Mouse (Mus musculus): ENCODE data around the gene Mgrn1. TPM values are rescaled to one million over a fixed set of nuclear protein-coding genes. Genes with fewer than 3 reads are reported as not detected.

Gene Mgrn1
- polyA plus RNA-seq, 1 experiment = 50.6 TPM

GRCm38 (mm10) chr16:4871926-4872325, 14.1 kb upstream of the Mgrn1 start:
- H3K4me1 ChIP-seq (ENCODE audit: control insufficient read depth, insufficient read depth, insufficient read length, low read length) = peaks cover 10% of the 10 kb centered on the region; the same call in 1 of the 2 replicates
- no peak overlapping the region for H3K4me3 ChIP-seq (ENCODE audit: insufficient read depth, low read depth, low read length)
- peak overlapping the region; percentile 52 for H3K27ac ChIP-seq (replicated peaks; ENCODE audit: low read depth, low read length)

GRCm38 (mm10) chr16:4875198-4876032, 10.6 kb upstream of the Mgrn1 start:
- Histone ChIP-seq H3K27ac (replicated peaks; ENCODE audit: low read depth, low read length) (no peak overlapping the region), H3K4me1 (ENCODE audit: control insufficient read depth, insufficient read depth, insufficient read length, low read length) (peaks cover 19% of the 10 kb centered on the region), H3K4me3 (ENCODE audit: insufficient read depth, low read depth, low read length) (no peak overlapping the region)

- H3K27ac ChIP-seq (replicated peaks; ENCODE audit: low read depth, low read length) = no peak overlapping the region
These were observed 9.9 kb upstream of the Mgrn1 start for GRCm38 (mm10) chr16:4876033-4876680.

GRCm38 (mm10) chr16:4877195-4877594, 8.9 kb upstream of the Mgrn1 start:
- Histone ChIP-seq H3K4me3 (ENCODE audit: insufficient read depth, low read depth, low read length) (0 out of 2 replicates have a peak overlapping the region, but pooled peaks have one; percentile 88), H3K27ac (replicated peaks; ENCODE audit: low read depth, low read length) (peak overlapping the region; percentile 31), H3K4me1 (ENCODE audit: control insufficient read depth, insufficient read depth, insufficient read length, low read length) (peaks cover 18% of the 10 kb centered on the region)

More at GRCm38 (mm10) chr16:4876033-4876680, 9.9 kb upstream of the Mgrn1 start:
- H3K4me3 ChIP-seq (ENCODE audit: insufficient read depth, low read depth, low read length) = no peak overlapping the region
- H3K4me1 ChIP-seq (ENCODE audit: control insufficient read depth, insufficient read depth, insufficient read length, low read length) = peaks cover 19% of the 10 kb centered on the region

GRCm38 (mm10) chr16:4877701-4878100, 8.3 kb upstream of the Mgrn1 start:
- Histone ChIP-seq H3K4me1 (ENCODE audit: control insufficient read depth, insufficient read depth, insufficient read length, low read length) (peaks cover 18% of the 10 kb centered on the region), H3K4me3 (ENCODE audit: insufficient read depth, low read depth, low read length) (peak overlapping the region; percentile 88), H3K27ac (replicated peaks; ENCODE audit: low read depth, low read length) (peak overlapping the region; percentile 83; the same call in 1 of the 2 replicates)

- peaks cover 18% of the 10 kb centered on the region for H3K4me1 ChIP-seq (ENCODE audit: control insufficient read depth, insufficient read depth, insufficient read length, low read length)
- peak overlapping the region; percentile 88 for H3K4me3 ChIP-seq (ENCODE audit: insufficient read depth, low read depth, low read length)
- H3K27ac ChIP-seq (replicated peaks; ENCODE audit: low read depth, low read length) = peak overlapping the region; percentile 83
These were observed 7.7 kb upstream of the Mgrn1 start for GRCm38 (mm10) chr16:4878192-4878885.

GRCm38 (mm10) chr16:4879101-4879707, 6.8 kb upstream of the Mgrn1 start:
- Histone ChIP-seq H3K27ac (replicated peaks; ENCODE audit: low read depth, low read length) (peak overlapping the region; percentile 98), H3K4me1 (ENCODE audit: control insufficient read depth, insufficient read depth, insufficient read length, low read length) (peaks cover 18% of the 10 kb centered on the region), H3K4me3 (ENCODE audit: insufficient read depth, low read depth, low read length) (peak overlapping the region; percentile 88)

- Histone ChIP-seq H3K4me3 (ENCODE audit: insufficient read depth, low read depth, low read length) (peak overlapping the region; percentile 88), H3K4me1 (ENCODE audit: control insufficient read depth, insufficient read depth, insufficient read length, low read length) (peaks cover 18% of the 10 kb centered on the region), H3K27ac (replicated peaks; ENCODE audit: low read depth, low read length) (peak overlapping the region; percentile 98)
These were observed 6.3 kb upstream of the Mgrn1 start for GRCm38 (mm10) chr16:4879708-4880124.

GRCm38 (mm10) chr16:4880136-4880825, 5.8 kb upstream of the Mgrn1 start, which contains the start of gene Ubald1:
TSS of gene Ubald1 (minus strand) at chr16:4880315.
- H3K4me1 ChIP-seq (ENCODE audit: control insufficient read depth, insufficient read depth, insufficient read length, low read length) = peaks cover 18% of the 10 kb centered on the region
- H3K4me3 ChIP-seq (ENCODE audit: insufficient read depth, low read depth, low read length) = peak within 1 kb of the TSS; percentile 88
- H3K27ac ChIP-seq (replicated peaks; ENCODE audit: low read depth, low read length) = peak within 1 kb of the TSS; percentile 99

GRCm38 (mm10) chr16:4881400-4882351, 4.4 kb upstream of the Mgrn1 start:
- H3K4me3 ChIP-seq (ENCODE audit: insufficient read depth, low read depth, low read length) = peak overlapping the region; percentile 83; the same call in 1 of the 2 replicates
- H3K4me1 ChIP-seq (ENCODE audit: control insufficient read depth, insufficient read depth, insufficient read length, low read length) = peaks cover 13% of the 10 kb centered on the region
- peak overlapping the region; percentile 99 for H3K27ac ChIP-seq (replicated peaks; ENCODE audit: low read depth, low read length)

- H3K4me3 ChIP-seq (ENCODE audit: insufficient read depth, low read depth, low read length) = peak overlapping the region; percentile 65; the same call in 1 of the 2 replicates
- H3K27ac ChIP-seq (replicated peaks; ENCODE audit: low read depth, low read length) = 0 out of 2 replicates have a peak overlapping the region, but pooled peaks have one; percentile 99
- peaks cover 12% of the 10 kb centered on the region for H3K4me1 ChIP-seq (ENCODE audit: control insufficient read depth, insufficient read depth, insufficient read length, low read length)
These were observed 1.1 kb upstream of the Mgrn1 start for GRCm38 (mm10) chr16:4884930-4885329.

GRCm38 (mm10) chr16:4886690-4887020, 606 bp downstream of the Mgrn1 start:
- Histone ChIP-seq H3K27ac (replicated peaks; ENCODE audit: low read depth, low read length) (peak overlapping the region; percentile 83), H3K4me3 (ENCODE audit: insufficient read depth, low read depth, low read length) (peak overlapping the region; percentile 75), H3K4me1 (ENCODE audit: control insufficient read depth, insufficient read depth, insufficient read length, low read length) (peaks cover 8% of the 10 kb centered on the region)

- Histone ChIP-seq H3K4me1 (ENCODE audit: control insufficient read depth, insufficient read depth, insufficient read length, low read length) (peaks cover 22% of the 10 kb centered on the region), H3K27ac (replicated peaks; ENCODE audit: low read depth, low read length) (no peak overlapping the region)
These were observed 4.2 kb downstream of the Mgrn1 start for GRCm38 (mm10) chr16:4890201-4890709.

More at GRCm38 (mm10) chr16:4890201-4890709, 4.2 kb downstream of the Mgrn1 start:
- H3K4me3 ChIP-seq (ENCODE audit: insufficient read depth, low read depth, low read length) = no peak overlapping the region

All from brown adipose tissue, adult 24 weeks (tissue).